Mouse (Mus musculus): ENCODE measurements around the gene Ccdc117. TPM values are rescaled to one million over a fixed set of nuclear protein-coding genes. Genes with fewer than 3 reads are reported as not detected.

The Ccdc117 gene
- polyA plus RNA-seq (2012; rRNA removed): 9.5 and 9.9 TPM in 2 replicates

- H3K27ac ChIP-seq (ENCODE audit: insufficient read depth, low read length): no peak within 1 kb of the TSS
- H3K4me3 ChIP-seq (ENCODE audit: insufficient read depth, low read length): peak within 1 kb of the TSS; percentile 39
- TF ChIP-seq POLR2A (IDR thresholded peaks at IDR 0.05; ENCODE audit: extremely low read depth, insufficient read depth, low read length) (peak; percentile 77), CTCF (IDR thresholded peaks at IDR 0.05; ENCODE audit: extremely low read depth, insufficient read depth, low read length) (no peak)
- H3K4me1 ChIP-seq (ENCODE audit: control insufficient read depth, insufficient read depth, low read length): peaks cover 3% of the 10 kb centered on the region; the same call in 1 of the 2 replicates
Observed at GRCm38 (mm10) chr11:5541799-5542481, at the start of gene Ccdc117. Gene Ccdc117, minus strand, starts transcription at chr11:5542187.

GRCm38 (mm10) chr11:5575046-5575445 lies 33.1 kb upstream of the Ccdc117 start:
- Histone ChIP-seq H3K4me3 (ENCODE audit: insufficient read depth, low read length) (no peak overlapping the region), H3K4me1 (ENCODE audit: control insufficient read depth, insufficient read depth, low read length) (no peaks in the 10 kb centered on the region), H3K27ac (ENCODE audit: insufficient read depth, low read length) (no peak overlapping the region)
- TF ChIP-seq POLR2A (IDR thresholded peaks at IDR 0.05; ENCODE audit: extremely low read depth, insufficient read depth, low read length): no peak
- no peak for TF ChIP-seq CTCF (IDR thresholded peaks at IDR 0.05; ENCODE audit: extremely low read depth, insufficient read depth, low read length)

- TF ChIP-seq POLR2A (IDR thresholded peaks at IDR 0.05; ENCODE audit: extremely low read depth, insufficient read depth, low read length): no peak
- no peak for TF ChIP-seq CTCF (IDR thresholded peaks at IDR 0.05; ENCODE audit: extremely low read depth, insufficient read depth, low read length)
- H3K4me3 ChIP-seq (ENCODE audit: insufficient read depth, low read length): no peak overlapping the region
- no peak overlapping the region for H3K27ac ChIP-seq (ENCODE audit: insufficient read depth, low read length)
- H3K4me1 ChIP-seq (ENCODE audit: control insufficient read depth, insufficient read depth, low read length): no peaks in the 10 kb centered on the region
Observed at GRCm38 (mm10) chr11:5573821-5574220, 31.8 kb upstream of the Ccdc117 start.

- no peaks in the 10 kb centered on the region for H3K4me1 ChIP-seq (ENCODE audit: control insufficient read depth, insufficient read depth, low read length)
- H3K4me3 ChIP-seq (ENCODE audit: insufficient read depth, low read length): no peak overlapping the region
- H3K27ac ChIP-seq (ENCODE audit: insufficient read depth, low read length): no peak overlapping the region
- TF ChIP-seq CTCF (IDR thresholded peaks at IDR 0.05; ENCODE audit: extremely low read depth, insufficient read depth, low read length) (no peak), POLR2A (IDR thresholded peaks at IDR 0.05; ENCODE audit: extremely low read depth, insufficient read depth, low read length) (no peak)
Observed at GRCm38 (mm10) chr11:5571856-5572255, 29.9 kb upstream of the Ccdc117 start.

- H3K27ac ChIP-seq (ENCODE audit: insufficient read depth, low read length): no peak within 1 kb of the TSS
- no peak for TF ChIP-seq POLR2A (IDR thresholded peaks at IDR 0.05; ENCODE audit: extremely low read depth, insufficient read depth, low read length)
- no peak for TF ChIP-seq CTCF (IDR thresholded peaks at IDR 0.05; ENCODE audit: extremely low read depth, insufficient read depth, low read length)
- no peak within 1 kb of the TSS for H3K4me3 ChIP-seq (ENCODE audit: insufficient read depth, low read length)
- H3K4me1 ChIP-seq (ENCODE audit: control insufficient read depth, insufficient read depth, low read length): no peaks in the 10 kb centered on the region
Observed at GRCm38 (mm10) chr11:5569474-5569873, 27.5 kb upstream of the Ccdc117 start, which contains the start of gene Ankrd36. Gene Ankrd36, plus strand, starts transcription at chr11:5569684.

- H3K4me1 ChIP-seq (ENCODE audit: control insufficient read depth, insufficient read depth, low read length): no peaks in the 10 kb centered on the region
- no peak overlapping the region for H3K27ac ChIP-seq (ENCODE audit: insufficient read depth, low read length)
- H3K4me3 ChIP-seq (ENCODE audit: insufficient read depth, low read length): no peak overlapping the region
- TF ChIP-seq POLR2A (IDR thresholded peaks at IDR 0.05; ENCODE audit: extremely low read depth, insufficient read depth, low read length) (no peak), CTCF (IDR thresholded peaks at IDR 0.05; ENCODE audit: extremely low read depth, insufficient read depth, low read length) (no peak)
Observed at GRCm38 (mm10) chr11:5568082-5568481, 26.1 kb upstream of the Ccdc117 start.

DNA sequence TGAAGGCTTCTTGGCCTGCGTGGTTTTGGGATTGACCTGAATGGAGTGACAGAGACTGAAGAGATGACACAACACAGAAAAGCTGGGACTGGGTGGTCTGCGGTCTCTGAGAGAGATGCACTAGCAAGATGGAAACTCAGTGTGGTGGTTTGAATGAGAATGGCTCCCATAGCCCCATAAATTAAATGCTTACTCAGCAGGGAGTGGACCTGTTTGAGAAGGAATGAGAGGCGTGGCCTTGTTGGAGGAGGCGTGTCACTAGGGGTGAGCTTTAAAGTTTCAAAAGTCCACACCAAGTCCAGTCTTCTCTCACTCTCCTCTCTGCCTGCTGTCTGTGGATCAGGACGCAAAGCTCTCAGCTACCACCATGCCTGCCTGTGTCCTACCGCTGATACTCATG lies 25.7 kb upstream of the Ccdc117 start:
- no peak overlapping the region for H3K4me3 ChIP-seq (ENCODE audit: insufficient read depth, low read length)
- H3K27ac ChIP-seq (ENCODE audit: insufficient read depth, low read length): no peak overlapping the region
- TF ChIP-seq CTCF (IDR thresholded peaks at IDR 0.05; ENCODE audit: extremely low read depth, insufficient read depth, low read length) (no peak), POLR2A (IDR thresholded peaks at IDR 0.05; ENCODE audit: extremely low read depth, insufficient read depth, low read length) (no peak)
- H3K4me1 ChIP-seq (ENCODE audit: control insufficient read depth, insufficient read depth, low read length): no peaks in the 10 kb centered on the region

GRCm38 (mm10) chr11:5566506-5566905 lies 24.5 kb upstream of the Ccdc117 start:
- no peak overlapping the region for H3K27ac ChIP-seq (ENCODE audit: insufficient read depth, low read length)
- no peak overlapping the region for H3K4me3 ChIP-seq (ENCODE audit: insufficient read depth, low read length)
- TF ChIP-seq CTCF (IDR thresholded peaks at IDR 0.05; ENCODE audit: extremely low read depth, insufficient read depth, low read length) (no peak), POLR2A (IDR thresholded peaks at IDR 0.05; ENCODE audit: extremely low read depth, insufficient read depth, low read length) (no peak)
- H3K4me1 ChIP-seq (ENCODE audit: control insufficient read depth, insufficient read depth, low read length): no peaks in the 10 kb centered on the region

DNA sequence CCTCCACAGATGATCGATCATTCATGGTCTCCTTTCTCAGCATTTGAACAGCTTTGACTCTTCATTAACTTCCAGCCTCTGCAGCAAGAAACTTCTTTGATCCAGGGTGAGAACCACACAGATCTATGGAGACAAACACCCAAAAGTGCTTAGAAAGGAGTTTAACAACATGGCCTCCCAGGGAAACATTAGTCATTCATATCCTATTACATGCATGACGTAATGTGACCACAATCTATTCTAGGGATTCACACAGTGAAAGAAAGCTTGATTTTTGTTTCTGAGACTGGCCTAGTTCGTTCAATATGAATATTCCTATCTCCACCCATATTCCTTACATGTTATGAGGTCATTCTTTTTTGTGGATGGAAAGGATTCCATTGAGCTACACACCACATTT lies 23.6 kb upstream of the Ccdc117 start:
- no peak overlapping the region for H3K4me3 ChIP-seq (ENCODE audit: insufficient read depth, low read length)
- TF ChIP-seq CTCF (IDR thresholded peaks at IDR 0.05; ENCODE audit: extremely low read depth, insufficient read depth, low read length): no peak
- TF ChIP-seq POLR2A (IDR thresholded peaks at IDR 0.05; ENCODE audit: extremely low read depth, insufficient read depth, low read length): no peak
- H3K4me1 ChIP-seq (ENCODE audit: control insufficient read depth, insufficient read depth, low read length): no peaks in the 10 kb centered on the region
- no peak overlapping the region for H3K27ac ChIP-seq (ENCODE audit: insufficient read depth, low read length)

DNA sequence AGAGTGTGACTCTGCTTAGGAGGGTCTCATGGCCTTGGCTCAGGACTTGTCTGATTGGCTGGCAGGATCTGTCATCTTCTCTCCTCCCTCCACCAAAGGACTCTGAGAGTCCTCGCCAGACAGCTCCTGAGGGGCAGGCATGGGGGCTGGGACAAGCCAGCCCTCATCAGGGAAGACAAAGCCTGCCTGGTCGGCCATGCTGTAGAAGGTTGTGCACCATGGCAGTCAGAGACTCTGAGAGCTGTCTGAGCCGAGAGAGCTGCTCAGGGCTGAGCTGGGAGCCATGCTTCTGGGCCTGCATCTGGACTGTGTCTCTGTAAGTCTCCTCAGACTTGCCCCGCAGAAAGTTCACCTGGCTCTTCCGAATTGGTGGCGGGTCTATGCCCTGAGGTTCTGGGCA lies 21.9 kb upstream of the Ccdc117 start:
- no peaks in the 10 kb centered on the region for H3K4me1 ChIP-seq (ENCODE audit: control insufficient read depth, insufficient read depth, low read length)
- TF ChIP-seq CTCF (IDR thresholded peaks at IDR 0.05; ENCODE audit: extremely low read depth, insufficient read depth, low read length) (no peak), POLR2A (IDR thresholded peaks at IDR 0.05; ENCODE audit: extremely low read depth, insufficient read depth, low read length) (no peak)
- H3K27ac ChIP-seq (ENCODE audit: insufficient read depth, low read length): no peak overlapping the region
- H3K4me3 ChIP-seq (ENCODE audit: insufficient read depth, low read length): no peak overlapping the region

Measured in cortical plate, adult 2 months (tissue).